Mouse (Mus musculus) thymus, postnatal 10 days (tissue): ENCODE data around the gene Helq.
A peak's percentile ranks its signal among the peaks of the same experiment; 100 is the strongest.

Experiments used
- DNase-seq, 2 experiments: peaks; one replicate each; pipeline ENCODE4 v3.0.0; 2021; ENCODE audit warnings: low spot score in 2 of 2

The Helq gene

GRCm38 (mm10) chr5:100798165-100798860 is at the start of gene Helq, which contains the start of gene Mrps18c:
Gene Helq (minus strand): TSS chr5:100798598.
Gene Mrps18c (plus strand): TSS chr5:100798627.
- DNase-seq: peak; percentile 88 to 91

- no peak for DNase-seq
These were observed 48.7 kb upstream of the Helq start for GRCm38 (mm10) chr5:100847143-100847542.

DNA sequence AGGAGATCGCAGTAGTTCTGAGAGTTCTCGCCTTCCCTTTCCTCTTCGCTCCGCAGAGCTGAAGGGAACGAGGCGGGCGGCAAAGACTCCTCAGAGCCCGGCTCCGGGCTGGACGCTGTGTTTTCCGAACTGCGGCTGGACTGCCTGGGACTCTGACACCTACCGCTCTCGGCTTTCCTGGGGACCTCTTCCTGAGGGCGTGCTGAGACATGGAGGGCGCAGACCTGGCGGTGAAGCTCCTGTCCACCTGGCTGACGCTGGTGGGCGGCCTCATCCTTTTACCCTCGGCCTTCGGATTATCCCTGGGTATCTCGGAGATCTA is 48.2 kb upstream of the Helq start:
- DNase-seq: no peak

DNA sequence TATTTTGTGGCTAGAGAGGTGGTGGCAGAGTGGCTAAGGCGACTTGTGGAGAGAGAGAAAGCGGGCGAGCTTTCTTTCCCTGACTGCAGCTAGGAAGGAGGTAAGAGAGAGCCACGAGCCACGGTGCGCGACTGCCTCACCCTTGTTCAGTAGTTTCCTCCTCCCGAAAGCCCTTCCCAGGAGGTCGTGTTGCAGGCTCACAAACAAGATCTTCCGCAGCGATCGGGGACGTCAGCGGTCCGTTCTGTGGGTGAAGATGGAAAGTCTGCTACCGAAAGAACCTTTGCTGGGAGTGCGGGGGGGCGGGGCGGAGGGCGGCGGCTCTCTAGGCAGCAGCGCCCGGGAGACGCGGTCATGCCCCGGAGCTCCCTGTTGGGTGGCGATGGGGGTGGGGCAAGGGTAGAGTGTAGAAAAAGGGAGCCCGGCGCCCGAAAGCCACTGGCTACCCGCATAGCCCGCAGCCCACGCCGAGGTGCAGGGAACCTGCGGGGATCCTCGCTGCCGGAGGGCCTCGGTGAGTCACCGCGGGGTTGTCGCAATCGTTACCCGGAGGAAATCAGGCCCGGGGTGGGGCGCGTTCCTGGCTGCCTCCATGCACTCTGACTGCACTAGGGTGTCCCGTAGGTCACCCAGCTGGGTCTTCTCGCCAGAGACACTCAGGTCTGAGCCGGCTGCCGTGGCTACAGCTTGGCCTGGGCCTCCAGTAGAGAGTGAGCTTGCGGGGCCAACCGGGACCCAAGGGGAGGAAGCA is 47.6 kb upstream of the Helq start:
- DNase-seq: peak; percentile 23 to 55

- no peak for DNase-seq
These were observed 47.1 kb upstream of the Helq start, which contains the start of gene Gpat3 for GRCm38 (mm10) chr5:100845485-100845847. Gene Gpat3 (plus strand): TSS chr5:100845713.

- no peak for DNase-seq
These were observed 46.1 kb upstream of the Helq start for GRCm38 (mm10) chr5:100844485-100844884.

- no peak for DNase-seq
These were observed 39.5 kb upstream of the Helq start for GRCm38 (mm10) chr5:100837907-100838306.

GRCm38 (mm10) chr5:100835862-100836538 is 37.6 kb upstream of the Helq start:
- DNase-seq: no peak

- DNase-seq: no peak
These were observed 35.4 kb upstream of the Helq start for GRCm38 (mm10) chr5:100833841-100834240.

GRCm38 (mm10) chr5:100832680-100833079 is 34.3 kb upstream of the Helq start:
- no peak for DNase-seq

- no peak for DNase-seq
These were observed 30.3 kb upstream of the Helq start for GRCm38 (mm10) chr5:100828701-100829100.

DNA sequence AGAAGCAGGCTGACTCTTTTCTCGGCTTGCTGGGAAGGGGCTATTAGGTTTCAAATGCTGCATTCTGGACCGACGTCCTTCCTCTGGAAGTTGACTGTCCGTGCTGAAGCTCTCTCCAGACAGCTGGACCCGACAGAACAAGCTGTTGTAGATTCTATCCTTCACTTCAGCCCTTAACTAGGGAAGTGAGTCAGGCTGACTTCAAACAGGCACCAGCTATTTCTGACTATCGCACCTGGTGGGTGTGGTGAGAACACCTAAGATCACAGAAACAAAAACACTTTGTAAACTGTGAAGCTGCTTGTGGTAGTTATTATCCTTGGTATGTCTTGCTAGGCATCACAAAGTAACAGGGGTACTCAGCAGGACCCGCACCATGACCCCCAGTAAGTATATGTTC is 28.1 kb upstream of the Helq start:
- DNase-seq: no peak

- DNase-seq: peak in 1 of 2 experiments; percentile 35
These were observed 27.6 kb upstream of the Helq start for GRCm38 (mm10) chr5:100825975-100826374.

- peak; percentile 29 to 51 for DNase-seq
These were observed 24.4 kb upstream of the Helq start for GRCm38 (mm10) chr5:100822826-100823225.

GRCm38 (mm10) chr5:100821375-100821774 is 23.0 kb upstream of the Helq start:
- no peak for DNase-seq

- peak; percentile 85 to 86 for DNase-seq
These were observed 22.2 kb upstream of the Helq start, which contains the start of gene Abraxas1 for GRCm38 (mm10) chr5:100820483-100821184. Gene Abraxas1 (minus strand): TSS chr5:100820965.

DNA sequence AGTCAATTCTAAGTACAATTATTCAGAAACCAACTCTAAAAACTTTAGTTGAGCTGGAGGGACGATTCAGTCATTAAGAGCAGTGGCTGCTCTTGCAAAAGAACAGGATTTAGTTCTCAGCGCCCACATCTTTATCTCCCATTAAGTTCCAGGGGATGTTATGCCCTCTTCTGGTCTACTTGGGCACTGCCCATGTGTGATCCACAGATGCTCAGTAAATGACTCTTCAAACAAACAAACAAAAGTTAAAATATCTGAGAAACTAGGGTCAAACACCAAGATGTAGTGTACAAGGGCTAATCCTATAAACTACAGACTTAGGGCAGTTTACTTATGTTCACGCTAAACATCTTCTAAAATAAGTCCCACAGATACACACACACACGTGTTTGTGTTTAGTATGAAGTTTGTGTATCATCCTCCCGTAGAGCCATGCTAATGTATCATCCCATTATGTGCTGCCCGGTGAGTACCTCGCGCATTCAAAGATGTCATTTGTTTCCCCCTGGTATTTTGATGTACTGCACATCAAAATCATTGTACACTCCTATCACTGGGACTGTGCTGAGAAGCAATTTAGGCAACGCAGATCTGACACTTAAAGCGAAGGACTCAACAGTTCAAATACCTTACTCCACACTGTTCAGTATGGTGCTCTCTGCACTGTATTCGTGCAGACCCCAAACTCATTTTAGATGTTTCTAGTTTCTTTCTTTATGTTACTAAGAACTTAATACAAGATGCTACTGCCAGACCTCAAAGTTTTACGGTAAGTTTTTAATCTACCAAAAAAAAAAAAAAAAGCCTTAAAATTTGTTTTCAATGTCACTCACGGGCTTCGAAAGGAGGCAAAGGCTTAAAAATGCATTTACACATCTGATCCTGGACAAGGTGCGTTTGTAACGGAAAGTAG is 21.4 kb upstream of the Helq start:
- DNase-seq: no peak

DNA sequence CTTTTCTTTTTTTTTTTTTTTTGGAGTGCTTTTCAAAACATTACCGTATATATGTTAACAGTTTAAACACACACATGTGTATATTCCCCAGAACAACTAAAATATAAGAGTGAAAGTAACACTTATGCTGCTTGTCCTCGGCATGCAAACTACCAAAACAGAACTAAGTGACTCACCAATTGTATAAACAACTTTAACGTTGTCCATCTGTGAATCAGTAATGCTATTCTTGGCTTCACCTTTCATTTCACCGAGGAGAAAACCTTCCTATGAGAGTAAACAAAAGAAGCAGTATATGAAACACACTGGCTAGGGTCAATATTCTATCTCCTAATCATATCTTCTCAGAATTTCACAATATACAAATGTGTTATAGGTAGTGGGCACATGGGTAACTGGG is 19.9 kb upstream of the Helq start:
- no peak for DNase-seq

- DNase-seq: no peak
These were observed 4.3 kb downstream of the Helq start for GRCm38 (mm10) chr5:100794084-100794483.

DNA sequence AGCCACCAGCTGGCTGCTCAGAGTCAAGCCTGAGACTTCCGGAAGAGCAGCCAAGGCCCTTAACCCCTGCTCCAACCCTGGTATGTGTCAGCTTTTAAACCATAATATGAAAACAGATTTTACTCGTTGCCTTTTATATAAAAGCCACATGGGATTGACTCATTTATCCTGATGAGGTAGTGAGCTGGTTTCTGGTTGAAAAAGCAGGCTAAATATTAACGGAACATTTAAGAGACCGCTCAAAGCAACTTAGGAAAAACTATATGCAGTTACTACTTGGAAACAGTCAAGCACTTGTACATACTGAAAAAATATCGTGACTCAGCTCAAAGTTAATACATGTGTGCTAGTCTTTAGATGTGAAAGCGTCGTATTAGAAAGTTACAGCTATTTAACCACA is 6.1 kb downstream of the Helq start:
- no peak for DNase-seq

- no peak for DNase-seq
These were observed 10.9 kb downstream of the Helq start for GRCm38 (mm10) chr5:100787527-100787926.
